8 mouse cellular contexts compared by ENCODE assay signal in the genomic region with DNA sequence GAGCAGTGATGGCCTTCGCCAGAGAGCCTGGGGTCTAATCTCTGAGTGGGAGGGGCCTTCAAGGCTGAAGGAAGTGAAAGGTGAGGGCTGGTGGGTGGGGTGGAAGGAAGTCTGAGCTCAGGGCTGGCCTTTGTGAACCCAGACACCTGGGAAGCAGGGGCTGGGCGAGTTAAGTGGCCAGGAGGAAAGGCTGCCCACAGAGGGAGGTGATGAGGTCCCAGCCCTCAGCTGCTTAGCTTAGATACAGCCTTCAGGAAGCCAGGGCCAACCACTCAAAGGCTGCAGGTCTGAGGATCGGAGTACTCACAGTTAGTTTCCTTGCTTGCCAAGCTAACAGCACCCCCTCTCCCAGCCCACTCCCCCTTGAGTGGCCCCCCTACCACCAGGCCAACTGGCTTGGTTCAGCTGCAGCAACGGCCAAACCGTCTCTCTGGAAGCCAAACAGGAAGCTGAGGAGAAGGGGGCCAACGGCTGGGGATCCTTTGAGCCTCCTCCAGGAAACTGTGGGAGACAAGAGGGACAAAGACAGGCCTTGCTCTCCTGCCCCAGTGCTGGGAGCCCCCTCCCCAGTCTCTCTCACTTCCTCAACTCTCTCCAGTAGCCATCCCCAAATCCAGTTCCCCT. TPM values are rescaled to one million over a fixed set of nuclear protein-coding genes. Genes with fewer than 3 reads are reported as not detected.
DNase-seq lines count a peak whose midpoint lies in the region; ATAC-seq and TF ChIP-seq lines count a peak whose summit lies in the region.

No protein-coding gene starts in this region.

- intact Hi-C loops in gastrocnemius, adult 2 months (cut with DNase I), result no loop called here

- no peak for TF ChIP-seq POLR2A in spleen, adult 2 months (IDR thresholded peaks at IDR 0.05; ENCODE audit: low read depth, low read length)

- no peak overlapping the region for H3K27ac ChIP-seq in gastrocnemius, adult 2 months
- peak overlapping the region; percentile 66 for H3K27ac ChIP-seq in spleen, adult 2 months (ENCODE audit: insufficient read depth, low read length)

- 6% methylated on average over 6 of the region's 6 CpGs for WGBS in spleen, adult 2 months

- no peaks in the 10 kb centered on the region for H3K9me3 ChIP-seq in megakaryocyte, embryonic 14.5 days

- no peak for TF ChIP-seq CTCF in gastrocnemius, adult 2 months (IDR thresholded peaks at IDR 0.05)
- no peak for TF ChIP-seq CTCF in spleen, adult 2 months (IDR thresholded peaks at IDR 0.05; ENCODE audit: extremely low read depth, insufficient read depth, insufficient read length, insufficient replicate concordance)

- no peaks in the 10 kb centered on the region for H3K27me3 ChIP-seq in spleen, adult 2 months (ENCODE audit: control insufficient read depth, insufficient read depth, low read length)
- no peaks in the 10 kb centered on the region for H3K27me3 ChIP-seq in megakaryocyte, embryonic 14.5 days (replicated peaks)

- DNase-seq in gastrocnemius, adult 2 months, result peak; percentile 16
- DNase-seq in gastrocnemius, adult 18-20 months (ENCODE audit: low spot score), result no peak
- peak in 1 of 2 experiments; percentile 58 for DNase-seq in spleen, adult 2 months (ENCODE audit: low read depth in 1 of 2, low spot score in 2 of 2)
- DNase-seq in spleen, adult 12 weeks (ENCODE audit: low spot score), result no peak
- peak; percentile 63 for DNase-seq in heart, postnatal 4 days
- no peak for DNase-seq in Muller cell, postnatal 12 days (ENCODE audit: inconsistent ontology term)

- H3K4me3 ChIP-seq in gastrocnemius, adult 2 months, result no peak overlapping the region
- no peak overlapping the region for H3K4me3 ChIP-seq in spleen, adult 2 months (ENCODE audit: extremely low read depth, insufficient read depth, insufficient read length)
- peak overlapping the region; percentile 69 for H3K4me3 ChIP-seq in megakaryocyte, embryonic 14.5 days (replicated peaks)

- H3K36me3 ChIP-seq in spleen, adult 2 months (ENCODE audit: control insufficient read depth, insufficient read depth, low read length), result no peaks in the 10 kb centered on the region
- H3K36me3 ChIP-seq in megakaryocyte, embryonic 14.5 days (replicated peaks; ENCODE audit: low read length), result peaks cover 75% of the 10 kb centered on the region

- peaks cover 35% of the 10 kb centered on the region; the same call in 1 of the 2 replicates for H3K4me1 ChIP-seq in spleen, adult 2 months (ENCODE audit: control insufficient read depth, insufficient read depth, insufficient read length)
- peaks cover 97% of the 10 kb centered on the region for H3K4me1 ChIP-seq in megakaryocyte, embryonic 14.5 days

- no peak for ATAC-seq in inflammation-experienced regulatory T-cells, adult 6 months

RNA-seq across cellular contexts. Expression of a gene that starts 26.4 kb away (rescaled TPM):
- total RNA-seq in gastrocnemius, adult 2 months (2021), result 10 to 100 TPM in 1 of 2 experiments, 1 to 10 TPM in 1; 9.7 to 10.1 TPM
- total RNA-seq in gastrocnemius, adult 18-20 months (2021), result 10 to 100 TPM in 1 of 2 experiments, 1 to 10 TPM in 1; 7.4 to 10.8 TPM
- polyA plus RNA-seq in spleen, adult 2 months (2012; rRNA removed), result 146 and 261 TPM in 2 replicates
- total RNA-seq in heart, postnatal 4 days (2021), result 10 to 100 TPM; 37.0 to 41.0 TPM
- polyA plus RNA-seq in megakaryocyte, embryonic 14.5 days (2012; ENCODE audit: insufficient read depth, low replicate concordance), result 174 and 534 TPM in 2 replicates
- polyA plus RNA-seq in inflammation-experienced regulatory T-cells, adult 6 months (2017; shearing (Covaris generic)), result 10 to 100 TPM; 30.4 to 54.7 (median 42.3) TPM

Comparison
In these comparisons a context has a peak if more than half of its experiments do, and no peak if none do; other contexts are left out.
1. DNase-seq: peak in gastrocnemius, adult 2 months (single experiment) and heart, postnatal 4 days (single experiment); none in gastrocnemius, adult 18-20 months (single experiment), spleen, adult 12 weeks (single experiment) and Muller cell, postnatal 12 days (single experiment).